Mouse (Mus musculus) liver, embryonic 12.5 days (tissue): ENCODE measurements around the gene Ercc1. TPM values are rescaled to one million over a fixed set of nuclear protein-coding genes. Genes with fewer than 3 reads are reported as not detected.

Experiments used
- ATAC-seq: fragments of 200-750 bp; cut with Nextera tagmentation; 2 replicates; pipeline ENCODE4 v1.8.0; 2017; ENCODE audit warnings: moderate number of reproducible peaks, mild to moderate bottlenecking, moderate library complexity
- H3K27ac ChIP-seq: fragments of 300-500 bp; sonication (generic); 2 replicates; pipeline ENCODE4 v1.5.1; 2016; ENCODE audit warnings: mild to moderate bottlenecking
- H3K27me3 ChIP-seq: fragments of 300-500 bp; sonication (generic); replicated peaks from 2 replicates; pipeline ENCODE4 v1.6.1; 2016; ENCODE audit warnings: mild to moderate bottlenecking, moderate library complexity
- H3K36me3 ChIP-seq: fragments of 300-500 bp; sonication (generic); 2 replicates; pipeline ENCODE4 v1.6.1; 2016; ENCODE audit warnings: mild to moderate bottlenecking, moderate library complexity
- H3K4me1 ChIP-seq: fragments of 300-500 bp; sonication (generic); 2 replicates; pipeline ENCODE4 v1.6.1; 2016
- H3K4me2 ChIP-seq: fragments of 300-500 bp; sonication (generic); 2 replicates; pipeline ENCODE4 v1.6.1; 2016; ENCODE audit warnings: mild to moderate bottlenecking, moderate library complexity
- H3K4me3 ChIP-seq: fragments of 300-500 bp; sonication (generic); 2 replicates; pipeline ENCODE4 v1.5.1; 2016; ENCODE audit warnings: mild to moderate bottlenecking, moderate library complexity
- H3K9ac ChIP-seq: fragments of 300-500 bp; sonication (generic); 2 replicates; pipeline ENCODE4 v1.6.1; 2016; ENCODE audit warnings: mild to moderate bottlenecking, moderate library complexity
- H3K9me3 ChIP-seq: fragments of 300-500 bp; sonication (generic); replicated peaks from 2 replicates; pipeline ENCODE4 v1.6.1; 2016; ENCODE audit warnings: mild to moderate bottlenecking, moderate library complexity
- WGBS: fragments of 180-500 bp; shearing (Covaris S2); methylation state at CpG from one replicate; pipeline ENCODE4 v1.1.7; 2016; ENCODE audit not compliant: insufficient replicate concordance; 5-methylcytosine and 5-hydroxymethylcytosine counted together
- polyA plus RNA-seq: library from polyadenylated mRNA; unstranded; fragments of >200 nt; fragmentation: Nextera tagmentation; extraction: Ambion mirVana; gene quantifications from 2 replicates; pipeline ENCODE4 v1.2.1, GENCODE M21; 2016

Ercc1 gene
- polyA plus RNA-seq, 1 experiment from 2014 or later: 31.5 TPM

DNA sequence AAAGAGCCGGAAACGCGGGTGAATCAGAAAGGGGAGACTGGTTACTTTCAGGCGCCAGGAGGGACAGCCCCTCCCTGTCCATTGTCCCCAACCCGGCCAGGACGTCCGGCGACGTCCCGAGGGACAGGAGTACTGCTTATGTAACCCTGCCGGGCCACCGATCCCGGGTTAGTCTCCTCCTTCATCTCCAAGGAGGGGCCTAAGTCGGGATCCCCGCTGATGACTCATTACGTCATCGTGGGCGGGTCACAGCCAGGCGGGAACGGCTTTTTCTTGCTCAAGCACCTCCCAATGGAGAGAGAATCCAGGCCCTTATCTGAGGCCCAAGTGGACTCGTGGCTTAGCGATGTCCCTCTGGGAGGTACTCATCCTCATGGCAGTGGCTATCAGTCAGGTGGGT, 17.4 kb upstream of the Ercc1 start:
- WGBS: 1% methylated on average over 22 of the region's 22 CpGs
- H3K4me1 ChIP-seq: peaks cover 28% of the 10 kb centered on the region
- H3K36me3 ChIP-seq: no peaks in the 10 kb centered on the region
- peak overlapping the region; percentile 46 for H3K4me3 ChIP-seq
- H3K9me3 ChIP-seq: no peaks in the 10 kb centered on the region
- peak overlapping the region; percentile 76 for H3K4me2 ChIP-seq
- ATAC-seq: peak; percentile 69
- peak overlapping the region; percentile 42; the same call in 1 of the 2 replicates for H3K27ac ChIP-seq
- H3K9ac ChIP-seq: peak overlapping the region; percentile 47
- peaks cover 64% of the 10 kb centered on the region for H3K27me3 ChIP-seq

DNA sequence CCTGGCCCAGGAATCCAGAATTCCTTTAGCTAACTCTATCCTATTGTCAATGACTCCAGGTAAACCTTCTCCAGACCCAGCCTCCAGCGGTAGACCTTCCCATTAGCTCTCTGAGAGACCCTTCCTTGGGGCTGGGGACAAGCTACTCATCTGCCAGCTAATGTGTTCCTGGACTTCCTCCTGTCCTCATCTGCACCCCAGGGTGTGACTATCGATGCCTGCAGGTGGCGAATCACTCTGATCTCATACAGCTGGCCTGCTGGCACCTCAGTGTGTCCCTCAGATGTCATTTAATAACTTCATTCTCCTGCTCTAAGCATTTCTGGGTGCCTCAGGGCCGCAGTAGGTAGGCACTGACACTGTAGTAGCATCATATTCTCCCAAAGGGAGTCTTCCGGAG, 16.8 kb upstream of the Ercc1 start:
- H3K4me2 ChIP-seq: peak overlapping the region; percentile 76
- no peaks in the 10 kb centered on the region for H3K9me3 ChIP-seq
- H3K27ac ChIP-seq: no peak overlapping the region
- H3K9ac ChIP-seq: 0 out of 2 replicates have a peak overlapping the region, but pooled peaks have one; percentile 47
- ATAC-seq: no peak
- peaks cover 64% of the 10 kb centered on the region for H3K27me3 ChIP-seq
- WGBS: 62% methylated on average over 5 of the region's 5 CpGs
- no peaks in the 10 kb centered on the region for H3K36me3 ChIP-seq
- H3K4me1 ChIP-seq: peaks cover 35% of the 10 kb centered on the region
- no peak overlapping the region for H3K4me3 ChIP-seq

DNA sequence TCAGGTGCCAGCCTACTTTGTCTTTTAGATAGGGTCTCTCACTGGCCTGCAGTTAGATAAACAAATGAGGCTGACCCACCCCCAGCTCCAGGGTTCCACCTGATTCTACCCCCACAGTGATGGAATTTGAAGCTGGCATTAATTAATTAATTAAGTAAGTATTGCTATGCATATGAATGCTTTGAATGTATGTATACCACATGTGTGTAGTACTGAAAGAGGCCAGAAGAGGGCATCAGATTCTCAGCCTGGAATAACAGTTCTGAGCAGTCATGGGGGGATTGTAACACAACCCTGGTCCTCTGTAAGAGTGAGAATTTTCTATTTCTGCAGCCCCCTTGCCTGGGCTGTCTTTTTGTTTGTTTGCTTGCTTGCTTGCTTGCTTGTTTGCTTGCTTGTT, 16.2 kb upstream of the Ercc1 start:
- no peak overlapping the region for H3K27ac ChIP-seq
- no peaks in the 10 kb centered on the region for H3K9me3 ChIP-seq
- H3K4me1 ChIP-seq: peaks cover 41% of the 10 kb centered on the region
- no peak overlapping the region for H3K4me2 ChIP-seq
- H3K27me3 ChIP-seq: peaks cover 59% of the 10 kb centered on the region
- H3K9ac ChIP-seq: no peak overlapping the region
- H3K36me3 ChIP-seq: no peaks in the 10 kb centered on the region
- no peak for ATAC-seq
- no peak overlapping the region for H3K4me3 ChIP-seq

DNA sequence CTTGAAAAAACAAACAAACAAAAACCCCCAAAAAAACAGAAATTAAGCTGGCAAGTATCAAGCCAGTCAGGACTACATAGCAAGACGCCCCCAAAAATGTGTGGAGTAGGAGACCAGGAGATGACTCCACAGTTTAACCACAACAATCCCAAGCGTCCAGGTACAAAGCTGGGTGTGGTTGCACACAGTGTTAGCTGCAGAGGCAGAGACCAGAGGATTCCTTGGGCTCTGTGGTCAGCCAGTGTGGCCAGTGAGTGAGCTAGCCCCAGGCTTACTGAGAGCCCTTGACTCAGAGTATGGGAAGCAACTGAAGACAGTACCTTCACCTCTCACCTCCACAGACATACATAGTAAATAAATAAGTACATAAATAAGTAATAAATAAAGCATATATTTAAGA, 12.7 kb upstream of the Ercc1 start:
- H3K27me3 ChIP-seq: peaks cover 52% of the 10 kb centered on the region
- H3K4me3 ChIP-seq: no peak overlapping the region
- H3K9me3 ChIP-seq: no peaks in the 10 kb centered on the region
- no peaks in the 10 kb centered on the region for H3K36me3 ChIP-seq
- no peak overlapping the region for H3K4me2 ChIP-seq
- H3K9ac ChIP-seq: no peak overlapping the region
- WGBS: 47% methylated on average over 2 of the region's 2 CpGs
- ATAC-seq: no peak
- H3K4me1 ChIP-seq: peaks cover 41% of the 10 kb centered on the region
- H3K27ac ChIP-seq: no peak overlapping the region

- under 1% methylated on average over 52 of the region's 52 CpGs for WGBS
- Histone ChIP-seq H3K4me3 (peak overlapping the region; percentile 60), H3K9ac (peak overlapping the region; percentile 65), H3K4me2 (peak overlapping the region; percentile 78), H3K27ac (peak overlapping the region; percentile 71), H3K36me3 (no peaks in the 10 kb centered on the region), H3K4me1 (peaks cover 33% of the 10 kb centered on the region), H3K9me3 (no peaks in the 10 kb centered on the region), H3K27me3 (peaks cover 59% of the 10 kb centered on the region)
- peak; percentile 63 for ATAC-seq
Observed at GRCm38 (mm10) chr7:19332709-19333352, 11.7 kb upstream of the Ercc1 start.

DNA sequence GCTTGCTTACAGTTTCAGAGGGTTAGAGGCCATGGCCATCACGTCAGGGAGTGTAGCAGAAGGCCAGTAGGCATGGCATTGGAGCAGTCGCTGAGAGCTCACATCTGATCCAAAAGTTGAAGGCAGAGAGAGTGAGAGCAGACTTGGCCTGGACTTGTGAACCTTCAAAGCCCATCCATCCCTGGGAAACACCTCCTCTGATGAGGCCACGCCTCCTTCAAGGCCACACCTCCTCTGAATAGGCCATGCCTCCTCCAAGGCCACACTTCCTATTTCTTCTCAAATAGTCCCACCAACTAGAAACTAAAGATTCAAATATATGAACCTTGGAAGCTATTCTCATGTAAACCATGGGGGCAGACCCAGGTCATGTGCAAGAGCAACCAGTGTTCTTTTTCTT, 9.0 kb upstream of the Ercc1 start:
- no peak for ATAC-seq
- Histone ChIP-seq H3K9ac (no peak overlapping the region), H3K4me3 (no peak overlapping the region), H3K4me2 (no peak overlapping the region), H3K9me3 (no peaks in the 10 kb centered on the region), H3K27ac (no peak overlapping the region), H3K36me3 (no peaks in the 10 kb centered on the region), H3K4me1 (peaks cover 29% of the 10 kb centered on the region), H3K27me3 (peaks cover 65% of the 10 kb centered on the region)
- WGBS: 41% methylated on average over 3 of the region's 3 CpGs

- no peak for ATAC-seq
- Histone ChIP-seq H3K4me1 (peaks cover 37% of the 10 kb centered on the region), H3K9me3 (no peaks in the 10 kb centered on the region), H3K36me3 (no peaks in the 10 kb centered on the region), H3K4me2 (no peak overlapping the region), H3K27me3 (peaks cover 69% of the 10 kb centered on the region), H3K9ac (no peak overlapping the region), H3K4me3 (no peak overlapping the region), H3K27ac (no peak overlapping the region)
- WGBS: 49% methylated on average over 10 of the region's 10 CpGs
Observed at GRCm38 (mm10) chr7:19337122-19337521, 7.5 kb upstream of the Ercc1 start.

DNA sequence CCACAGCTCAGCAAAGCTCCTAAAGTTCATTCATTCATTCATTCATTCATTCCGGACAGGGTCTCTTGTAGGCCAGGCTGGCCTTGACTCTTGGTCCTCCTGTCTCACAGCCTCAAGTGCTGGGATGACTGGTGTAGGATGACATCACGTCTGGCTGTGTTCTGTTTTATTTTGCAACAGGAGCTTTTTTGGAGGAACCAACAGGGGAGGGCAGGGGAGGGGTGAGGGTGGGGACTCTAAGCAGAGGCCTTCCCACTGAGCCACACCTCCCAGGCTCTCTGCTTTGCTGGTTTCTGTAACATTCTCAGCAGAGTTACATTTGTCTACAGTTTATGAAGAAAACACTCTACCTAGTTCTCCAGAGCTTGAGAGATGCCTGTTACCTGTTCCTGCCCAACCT, 6.5 kb upstream of the Ercc1 start:
- WGBS: 34% methylated on average over 2 of the region's 2 CpGs

DNA sequence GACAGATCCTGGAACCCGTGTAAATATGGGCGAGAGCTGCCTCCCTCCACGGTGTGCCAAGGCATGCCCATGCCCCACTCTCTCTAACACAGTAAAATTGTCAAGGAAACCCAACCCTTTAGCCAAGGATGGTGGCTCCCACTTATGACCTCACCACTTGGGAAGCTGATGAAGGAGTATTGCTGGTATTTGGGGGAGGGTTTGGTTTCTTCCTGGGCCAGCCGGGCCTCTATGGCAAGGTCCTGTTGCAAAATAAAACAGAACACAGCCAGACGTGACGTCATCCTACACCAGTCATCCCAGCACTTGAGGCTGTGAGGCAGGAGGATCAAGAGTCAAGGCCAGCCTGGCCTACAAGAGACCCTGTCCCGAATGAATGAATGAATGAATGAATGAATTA, 6.0 kb upstream of the Ercc1 start:
- Histone ChIP-seq H3K36me3 (no peaks in the 10 kb centered on the region), H3K4me3 (no peak overlapping the region), H3K4me2 (no peak overlapping the region), H3K9me3 (no peaks in the 10 kb centered on the region), H3K27ac (no peak overlapping the region), H3K9ac (no peak overlapping the region), H3K27me3 (peaks cover 76% of the 10 kb centered on the region), H3K4me1 (peaks cover 36% of the 10 kb centered on the region)
- WGBS: 46% methylated on average over 7 of the region's 7 CpGs
- ATAC-seq: no peak

More for the DNA sequence above, 6.5 kb upstream of the Ercc1 start:
- Histone ChIP-seq H3K36me3 (no peaks in the 10 kb centered on the region), H3K4me1 (peaks cover 37% of the 10 kb centered on the region), H3K9ac (no peak overlapping the region), H3K9me3 (no peaks in the 10 kb centered on the region), H3K4me3 (no peak overlapping the region), H3K27me3 (peaks cover 71% of the 10 kb centered on the region), H3K4me2 (no peak overlapping the region), H3K27ac (no peak overlapping the region)
- no peak for ATAC-seq

GRCm38 (mm10) chr7:19341250-19341649, 3.3 kb upstream of the Ercc1 start:
- Histone ChIP-seq H3K36me3 (no peaks in the 10 kb centered on the region), H3K4me3 (no peak overlapping the region), H3K27ac (no peak overlapping the region), H3K4me1 (peaks cover 44% of the 10 kb centered on the region), H3K27me3 (peaks cover 77% of the 10 kb centered on the region), H3K9me3 (no peaks in the 10 kb centered on the region), H3K9ac (no peak overlapping the region), H3K4me2 (no peak overlapping the region)
- ATAC-seq: no peak
- 22% methylated on average over 10 of the region's 10 CpGs for WGBS

DNA sequence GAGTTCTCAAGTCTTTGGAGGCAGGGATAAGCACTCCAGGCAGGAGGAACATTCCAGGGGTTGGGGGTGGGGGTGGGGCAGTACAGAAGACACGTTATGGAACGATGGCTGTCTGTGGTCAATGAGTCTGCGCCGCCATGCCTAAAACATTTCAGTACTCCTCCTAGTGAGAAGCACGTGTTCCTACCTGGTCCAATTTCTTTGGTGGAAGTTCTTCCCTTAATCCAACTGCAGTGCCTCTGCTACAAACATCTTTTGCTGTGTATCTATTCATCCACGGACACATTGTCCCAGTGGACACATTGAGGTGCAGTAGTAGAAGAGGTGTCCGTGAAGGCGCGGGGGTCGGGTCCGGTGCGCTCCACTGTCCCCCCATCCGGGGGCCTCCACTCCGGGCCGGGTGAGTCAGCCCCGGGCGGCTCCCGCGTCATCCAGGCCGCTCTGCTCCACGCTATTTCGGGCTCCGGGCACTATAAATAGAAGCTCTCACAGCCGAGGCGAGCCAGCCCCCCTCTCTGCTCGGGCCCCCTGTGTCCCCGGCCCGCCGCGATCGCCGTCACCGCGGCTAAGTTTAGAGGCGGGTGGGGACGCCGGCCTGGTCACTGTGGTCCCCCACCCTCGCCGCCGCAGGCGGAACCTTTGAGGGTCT, 2.7 kb upstream of the Ercc1 start:
- peak overlapping the region; percentile 13 for H3K9ac ChIP-seq
- no peaks in the 10 kb centered on the region for H3K9me3 ChIP-seq
- peak overlapping the region; percentile 63 for H3K4me2 ChIP-seq
- H3K27me3 ChIP-seq: peaks cover 73% of the 10 kb centered on the region
- under 1% methylated on average over 41 of the region's 41 CpGs for WGBS
- ATAC-seq: no peak
- H3K27ac ChIP-seq: no peak overlapping the region
- no peaks in the 10 kb centered on the region for H3K36me3 ChIP-seq
- peak overlapping the region; percentile 37 for H3K4me3 ChIP-seq
- peaks cover 44% of the 10 kb centered on the region for H3K4me1 ChIP-seq

DNA sequence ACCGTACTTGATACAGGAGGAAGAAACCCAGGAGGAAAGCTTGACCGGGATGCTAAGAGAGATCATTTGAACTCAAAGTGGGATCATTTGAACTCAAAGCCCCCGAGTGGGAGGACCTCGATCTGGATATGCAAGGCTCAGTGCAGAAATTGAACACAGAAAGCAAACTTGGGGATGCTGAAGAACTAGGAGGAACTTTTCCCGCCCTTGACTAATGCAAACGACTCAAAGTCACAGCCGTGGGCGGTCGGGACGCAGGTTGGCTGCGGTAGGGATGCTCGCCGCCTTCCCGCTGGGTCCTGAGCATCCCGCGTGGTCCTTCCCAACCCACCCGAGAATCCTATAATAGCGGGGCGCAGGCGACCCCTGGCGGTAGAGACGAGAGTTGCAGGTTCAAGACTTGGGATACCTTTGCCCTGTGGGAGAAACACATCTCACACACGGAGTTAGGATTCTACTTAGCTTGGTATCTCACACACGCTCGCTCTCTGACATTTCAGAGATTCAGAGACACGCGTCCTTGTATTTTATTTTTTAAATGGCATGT, 2.0 kb upstream of the Ercc1 start:
- Histone ChIP-seq H3K9ac (peak overlapping the region; percentile 13; the same call in 1 of the 2 replicates), H3K36me3 (no peaks in the 10 kb centered on the region), H3K4me1 (peaks cover 42% of the 10 kb centered on the region), H3K4me2 (peak overlapping the region; percentile 63), H3K27me3 (peaks cover 67% of the 10 kb centered on the region), H3K27ac (no peak overlapping the region), H3K4me3 (peak overlapping the region; percentile 37), H3K9me3 (no peaks in the 10 kb centered on the region)
- no peak for ATAC-seq
- WGBS: under 1% methylated on average over 27 of the region's 27 CpGs
